Mouse (Mus musculus) kidney, adult 8-10 months (tissue): ENCODE data around the gene Tpi1.
"Not testable (repeated sequence)": the region's sequence is repeated elsewhere in the genome, so short reads cannot be mapped to it uniquely, and the experiment has no call there.

Source experiments
- DNase-seq, 2 experiments: peaks; one replicate each; pipeline ENCODE4 v3.0.0; 2022

Gene Tpi1

DNA sequence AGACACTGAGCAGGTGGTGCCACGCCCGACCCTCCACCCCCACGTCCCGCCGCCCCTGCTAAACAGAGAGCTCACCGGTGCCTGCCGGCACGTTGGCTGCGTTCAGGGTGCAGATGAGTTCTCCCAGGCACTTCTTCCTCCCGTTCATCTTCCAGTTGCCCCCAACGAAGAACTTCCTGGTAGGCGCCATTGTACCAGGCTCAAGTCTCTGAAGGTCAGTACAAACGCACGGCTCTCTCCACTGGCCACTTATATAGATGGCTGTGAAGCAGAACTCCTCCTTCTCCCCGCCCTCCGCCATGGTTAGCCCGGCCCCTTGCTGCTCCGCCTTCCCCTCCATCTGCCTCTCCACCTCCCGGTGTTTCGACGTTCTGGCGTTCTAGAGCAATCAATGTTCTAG, at the start of gene Tpi1:
TSS of gene Tpi1 (minus strand) at position 364 of the 400 bp plus-strand sequence.
- peak; percentile 92 to 93 for DNase-seq

- no peak for DNase-seq
Measured at GRCm38 (mm10) chr6:124863125-124863657, 49.1 kb upstream of the Tpi1 start.

DNA sequence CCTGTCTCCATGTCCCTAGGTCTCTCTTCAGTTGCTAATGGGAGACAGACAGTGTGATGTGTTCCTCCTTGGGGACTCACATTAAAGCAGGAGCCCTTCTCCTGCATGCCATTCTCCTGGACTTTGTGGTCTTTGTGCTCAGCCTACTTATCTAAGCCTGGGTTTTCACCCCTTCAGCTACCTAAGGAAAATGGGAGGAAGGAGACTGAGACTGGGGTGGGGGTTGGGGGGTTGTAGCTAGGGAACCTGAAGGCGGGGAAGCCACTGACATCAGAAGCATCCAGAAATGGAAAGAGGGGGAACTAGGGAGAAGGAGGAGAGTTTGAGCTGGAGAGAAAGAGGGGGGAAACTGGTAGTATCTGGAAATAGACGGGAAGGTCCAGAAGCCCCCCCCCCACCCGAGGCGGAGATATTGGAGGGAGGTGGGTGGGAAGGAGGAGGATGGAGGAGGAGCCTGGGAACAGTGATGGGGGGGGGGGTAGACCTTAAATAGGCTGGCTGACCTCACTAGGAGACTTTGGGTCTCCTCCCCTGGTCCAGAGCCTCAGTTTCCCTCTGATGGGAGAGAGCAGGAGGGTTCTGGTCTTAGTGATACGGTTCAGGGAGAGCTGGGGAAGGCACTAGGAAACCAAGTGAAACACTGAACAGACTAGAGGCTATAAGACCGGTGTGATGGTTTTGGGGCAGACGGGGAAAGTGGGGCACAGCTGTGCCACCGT, 48.5 kb upstream of the Tpi1 start:
- no peak for DNase-seq

GRCm38 (mm10) chr6:124861802-124862201, 47.7 kb upstream of the Tpi1 start:
- DNase-seq: no peak

- no peak for DNase-seq
Measured at GRCm38 (mm10) chr6:124861266-124861665, 47.2 kb upstream of the Tpi1 start.

DNA sequence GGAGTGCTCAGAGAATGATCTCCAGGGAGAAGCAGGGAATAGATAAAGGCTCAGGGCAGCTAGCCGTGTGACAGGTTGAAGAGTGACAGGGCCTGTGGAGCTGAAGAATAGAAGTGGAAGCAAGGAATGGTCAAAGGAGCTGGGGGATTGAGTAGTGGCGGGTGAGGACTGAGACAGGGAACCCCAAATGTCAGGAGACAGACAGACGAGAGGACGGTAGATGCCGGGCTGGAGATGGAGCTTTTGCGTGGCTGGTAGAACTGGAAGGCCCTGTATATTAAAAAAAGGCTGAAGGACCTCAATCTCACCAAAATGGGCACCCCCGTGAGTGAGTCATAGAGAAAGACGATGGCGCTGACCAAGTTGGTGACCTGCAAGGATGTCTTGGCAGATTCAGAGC, 46.4 kb upstream of the Tpi1 start:
- no peak for DNase-seq

- peak; percentile 80 to 90 for DNase-seq
Measured at GRCm38 (mm10) chr6:124859725-124860124, 45.6 kb upstream of the Tpi1 start.

DNA sequence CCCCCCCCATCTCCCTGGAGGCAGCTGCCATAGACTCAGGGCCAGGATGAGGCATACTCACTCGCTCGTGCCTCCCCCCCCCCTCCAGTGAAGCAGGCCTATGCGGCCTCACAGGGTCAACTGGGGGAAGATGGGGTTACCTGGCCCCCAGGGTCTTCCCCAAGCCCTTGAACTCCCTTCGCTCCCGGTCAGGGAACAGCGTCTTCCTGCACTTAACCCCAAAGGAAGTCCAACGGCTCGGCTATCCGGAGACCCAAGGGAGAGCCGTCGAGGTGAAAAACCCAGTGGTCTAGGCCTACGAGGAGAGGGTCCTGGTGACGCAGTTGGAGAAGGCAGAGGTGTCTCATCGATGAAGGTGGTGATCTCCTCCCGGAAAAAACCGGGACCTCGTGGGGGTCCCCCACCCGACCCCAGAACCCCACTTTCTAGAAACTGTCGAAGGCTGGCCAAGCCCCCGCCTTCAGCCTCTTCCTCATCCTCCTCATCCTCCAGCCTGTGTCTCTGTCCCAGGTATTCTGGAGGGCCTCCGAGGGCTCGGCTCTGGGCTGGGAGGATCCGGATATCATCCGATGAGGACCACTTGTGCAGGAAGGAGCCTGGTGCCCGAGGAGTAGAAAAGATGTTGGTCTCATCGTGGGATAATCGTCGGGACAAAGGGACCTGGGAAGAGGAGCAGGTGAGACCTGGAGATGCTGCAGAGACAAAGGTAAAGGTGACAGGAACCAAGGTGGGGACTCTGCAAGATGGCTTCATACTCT, 44.6 kb upstream of the Tpi1 start:
- no peak for DNase-seq

DNA sequence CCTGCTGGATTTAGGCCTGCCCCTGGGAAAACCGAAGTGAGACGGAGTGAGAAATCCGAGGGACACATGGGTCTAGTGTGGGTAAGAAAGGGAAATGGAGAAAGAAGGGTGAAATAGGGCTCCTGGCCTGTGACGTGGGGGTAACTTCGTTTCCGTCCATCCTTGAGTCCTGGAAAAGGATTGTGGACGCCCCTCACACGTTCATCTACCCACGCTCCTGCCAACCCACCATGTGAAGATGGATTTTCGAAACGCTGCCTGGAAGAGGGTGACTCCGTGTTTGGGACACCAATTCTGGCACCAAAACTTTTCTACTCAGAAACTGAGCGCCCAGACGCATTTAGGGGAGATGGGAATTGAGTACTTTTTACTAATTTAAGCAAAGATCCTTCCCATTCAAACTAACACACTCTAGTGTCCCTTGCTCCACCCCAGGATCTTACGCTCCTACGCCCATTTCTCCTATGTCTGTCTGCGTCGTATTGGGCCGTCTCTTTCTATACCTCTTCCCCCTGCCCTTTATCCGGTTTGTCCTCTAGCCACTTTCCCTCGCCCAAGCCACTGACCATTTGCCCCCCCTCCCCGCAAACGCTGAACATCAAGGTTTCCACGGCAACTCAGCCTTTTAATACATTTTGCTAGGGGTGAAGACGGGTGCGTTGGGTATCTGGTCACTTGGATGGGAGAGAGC, 43.9 kb upstream of the Tpi1 start:
- DNase-seq: no peak

GRCm38 (mm10) chr6:124856916-124857839, 43.1 kb upstream of the Tpi1 start, which contains the start of gene P3h3:
Gene P3h3, minus strand, starts transcription at chr6:124857752.
- peak; percentile 69 to 72 for DNase-seq

DNA sequence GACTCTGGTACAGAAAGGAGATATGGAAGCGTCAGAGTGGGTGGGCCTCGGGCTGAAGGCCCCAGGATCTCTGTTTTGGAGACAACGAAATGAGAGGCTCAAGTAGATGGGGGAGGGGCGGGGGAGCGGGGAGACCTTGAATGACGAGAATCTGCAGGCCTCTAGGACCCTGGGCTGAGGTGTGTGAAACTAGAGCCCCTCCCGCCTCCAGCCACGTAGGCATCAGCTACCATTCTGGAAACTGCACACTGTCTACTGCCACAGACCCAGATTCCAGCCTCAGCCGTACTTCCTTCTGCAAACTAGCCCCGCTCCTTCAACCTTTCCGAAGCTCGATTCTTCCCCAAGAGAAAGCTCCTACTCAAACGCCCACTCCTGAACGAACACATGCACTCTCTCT, 42.2 kb upstream of the Tpi1 start:
- no peak for DNase-seq

- no peak for DNase-seq
Measured at GRCm38 (mm10) chr6:124854647-124855046, 40.6 kb upstream of the Tpi1 start.

DNA sequence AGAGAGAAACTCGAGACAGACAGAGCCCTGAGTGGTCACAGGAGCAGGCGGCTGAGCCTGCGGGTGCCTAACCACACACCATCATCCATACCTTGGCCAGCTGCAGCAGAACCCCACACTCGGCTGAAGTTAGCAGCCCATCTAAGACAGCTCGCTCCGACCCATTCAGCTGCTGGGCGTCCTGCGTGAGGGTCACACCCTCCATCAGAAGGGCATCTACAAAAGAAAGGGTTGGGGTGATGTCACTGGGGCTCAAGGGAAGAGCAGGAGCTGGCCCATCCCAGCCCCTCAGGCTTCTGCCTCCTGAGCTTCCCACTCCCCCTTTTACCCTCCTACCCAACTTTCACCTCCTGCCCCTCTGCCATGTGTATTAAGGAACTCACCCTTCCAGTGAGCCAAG, 36.4 kb upstream of the Tpi1 start:
- no peak for DNase-seq

DNA sequence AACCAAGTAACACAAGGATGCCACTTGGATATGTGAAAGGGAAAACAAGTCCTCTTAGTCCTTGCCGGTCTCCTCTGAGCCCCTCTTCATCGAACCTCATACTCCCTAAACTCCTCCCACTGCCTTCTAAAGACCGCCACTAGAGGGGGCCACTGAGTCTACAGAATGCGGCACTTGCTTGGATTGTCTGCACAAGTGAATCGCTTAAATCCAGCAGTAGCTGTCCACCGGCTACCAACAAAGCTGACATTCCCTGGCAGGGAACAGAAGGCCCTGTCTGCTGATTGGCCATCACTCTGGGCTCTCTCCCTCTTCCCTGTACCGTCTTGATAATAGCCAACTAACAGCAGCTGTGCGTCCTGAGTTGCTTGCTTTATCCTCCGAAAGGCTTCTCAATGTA, 33.2 kb upstream of the Tpi1 start:
- DNase-seq: peak; percentile 85 to 93

GRCm38 (mm10) chr6:124840241-124841167, 26.4 kb upstream of the Tpi1 start, which contains the start of gene Gnb3:
Gene Gnb3, minus strand, starts transcription at chr6:124840275.
- DNase-seq: no peak

- no peak for DNase-seq
Measured at GRCm38 (mm10) chr6:124839805-124840204, 25.7 kb upstream of the Tpi1 start.

DNA sequence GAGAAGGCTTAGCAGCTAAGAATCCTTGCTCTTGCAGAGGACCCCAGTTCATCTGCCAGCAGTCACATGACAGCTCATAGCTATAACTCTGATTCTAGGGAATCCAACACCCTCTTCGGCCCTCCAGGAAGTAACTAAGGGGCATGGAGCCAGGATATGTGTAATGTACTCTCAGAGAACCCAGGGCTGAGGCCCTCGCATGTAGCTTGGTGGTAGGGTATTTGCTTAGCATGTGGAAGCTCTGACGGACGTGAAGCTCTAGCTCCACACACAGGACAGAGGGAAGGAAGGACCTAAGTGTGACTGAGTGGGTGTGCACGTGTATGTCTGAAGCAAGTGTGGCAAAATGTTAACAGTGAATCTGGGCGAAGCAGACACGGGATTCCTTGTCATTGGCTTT, 22.3 kb upstream of the Tpi1 start:
- no peak for DNase-seq

DNA sequence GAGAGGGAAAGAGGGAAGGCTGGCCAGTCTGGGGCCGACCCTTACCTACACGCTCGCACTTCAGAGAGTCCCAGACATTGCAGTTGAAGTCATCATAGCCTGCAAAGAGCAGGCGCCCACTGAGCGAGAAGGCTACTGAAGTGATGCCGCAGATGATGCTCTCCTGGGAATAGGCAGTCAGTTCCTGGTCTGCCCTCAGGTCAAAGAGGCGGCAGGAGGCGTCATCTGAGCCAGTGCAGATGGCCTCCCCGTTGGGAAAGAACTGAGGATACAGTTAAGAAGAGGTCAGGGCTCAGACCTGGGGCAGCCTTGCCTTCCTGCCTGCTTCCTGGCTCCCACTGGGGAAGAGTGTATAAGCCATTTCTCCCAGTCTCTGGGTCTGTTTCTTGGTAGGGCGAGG, 21.4 kb upstream of the Tpi1 start:
- DNase-seq: no peak

GRCm38 (mm10) chr6:124834512-124835081, 20.5 kb upstream of the Tpi1 start:
- DNase-seq: no peak

DNA sequence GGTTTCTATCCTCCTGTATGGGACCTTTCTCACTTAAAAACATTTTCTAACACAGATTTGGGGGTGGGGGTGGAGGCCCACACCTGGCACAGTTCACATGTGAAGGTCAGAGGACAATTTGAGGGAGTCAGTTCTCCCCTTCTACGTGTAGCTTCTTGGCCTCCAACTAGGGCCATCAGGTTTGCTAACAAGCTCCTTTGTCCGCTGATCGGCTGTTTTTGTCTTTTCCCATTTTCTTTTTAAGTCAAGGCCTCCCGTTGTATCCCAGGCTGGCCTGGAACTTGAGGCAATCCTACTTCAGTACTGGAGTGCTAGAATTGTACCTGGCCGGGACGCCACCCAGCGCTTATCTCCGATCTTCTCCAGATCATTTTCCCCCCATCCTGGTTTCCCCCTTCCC, 17.6 kb upstream of the Tpi1 start:
- no peak for DNase-seq

DNA sequence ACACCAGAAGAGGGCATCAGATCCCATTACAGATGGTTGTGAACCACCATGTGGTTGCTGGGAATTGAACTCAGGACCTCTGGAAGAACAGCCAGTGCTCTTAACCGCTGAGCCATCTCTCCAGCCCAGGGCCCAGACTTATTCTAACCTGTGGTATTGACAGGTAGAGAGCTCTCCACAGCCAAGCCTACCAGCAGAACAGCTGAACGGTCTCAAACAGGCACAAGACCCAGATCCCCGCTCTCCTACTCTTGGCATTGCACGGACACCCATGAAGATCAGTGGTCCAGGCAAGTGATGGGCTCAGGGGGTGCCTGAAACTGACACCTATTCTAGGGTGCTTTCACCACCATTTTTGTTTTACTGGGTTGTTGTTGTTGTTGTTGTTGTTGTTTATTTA, 17.1 kb upstream of the Tpi1 start:
- not testable (repeated sequence) for DNase-seq
